Mouse (Mus musculus) ovary, postnatal 14 days (tissue): ENCODE data around the gene Pold1.
A peak's percentile ranks its signal among the peaks of the same experiment; 100 is the strongest.

Source experiments
- DNase-seq: peaks from one replicate; pipeline ENCODE4 v3.0.0; 2022; ENCODE audit warnings: low spot score

The Pold1 gene

GRCm38 (mm10) chr7:44581637-44582036 lies 33.0 kb upstream of the Pold1 start:
- no peak for DNase-seq

GRCm38 (mm10) chr7:44576333-44576844 lies 27.7 kb upstream of the Pold1 start:
- DNase-seq = no peak

- DNase-seq = no peak
Measured at GRCm38 (mm10) chr7:44572956-44573484, 24.4 kb upstream of the Pold1 start.

GRCm38 (mm10) chr7:44572213-44572701 lies 23.6 kb upstream of the Pold1 start, which contains the start of gene Napsa:
Gene Napsa (plus strand): TSS chr7:44572380.
- no peak for DNase-seq

- DNase-seq = no peak
Measured at GRCm38 (mm10) chr7:44571811-44572210, 23.2 kb upstream of the Pold1 start.

- DNase-seq = no peak
Measured at GRCm38 (mm10) chr7:44570989-44571388, 22.3 kb upstream of the Pold1 start.

GRCm38 (mm10) chr7:44568803-44569202 lies 20.2 kb upstream of the Pold1 start:
- no peak for DNase-seq

- no peak for DNase-seq
Measured at GRCm38 (mm10) chr7:44565414-44565813, 16.8 kb upstream of the Pold1 start.

GRCm38 (mm10) chr7:44564486-44564885 lies 15.8 kb upstream of the Pold1 start:
- no peak for DNase-seq

GRCm38 (mm10) chr7:44563284-44563683 lies 14.6 kb upstream of the Pold1 start:
- DNase-seq = no peak

GRCm38 (mm10) chr7:44560435-44561400 lies 12.1 kb upstream of the Pold1 start:
- DNase-seq = peak; percentile 68

- no peak for DNase-seq
Measured at GRCm38 (mm10) chr7:44557629-44558028, 9.0 kb upstream of the Pold1 start.

- DNase-seq = peak; percentile 96
Measured at GRCm38 (mm10) chr7:44553826-44554225, 5.2 kb upstream of the Pold1 start, which contains the start of gene Nr1h2. Gene Nr1h2 (minus strand): TSS chr7:44553951.

- peak; percentile 79 for DNase-seq
Measured at GRCm38 (mm10) chr7:44553196-44553764, 4.6 kb upstream of the Pold1 start.

GRCm38 (mm10) chr7:44552141-44552908 lies 3.7 kb upstream of the Pold1 start:
- DNase-seq = no peak

- no peak for DNase-seq
Measured at GRCm38 (mm10) chr7:44551731-44552130, 3.1 kb upstream of the Pold1 start.

GRCm38 (mm10) chr7:44551301-44551700 lies 2.7 kb upstream of the Pold1 start:
- DNase-seq = no peak

GRCm38 (mm10) chr7:44550409-44550678 lies 1.7 kb upstream of the Pold1 start:
- no peak for DNase-seq

GRCm38 (mm10) chr7:44549621-44550408 lies 1.2 kb upstream of the Pold1 start:
- no peak for DNase-seq

GRCm38 (mm10) chr7:44547725-44548124 lies 924 bp downstream of the Pold1 start:
- DNase-seq = no peak

GRCm38 (mm10) chr7:44547041-44547440 lies 1.6 kb downstream of the Pold1 start:
- DNase-seq = no peak
